Mouse (Mus musculus): ENCODE data around the gene Lsmem1. TPM values are rescaled to one million over a fixed set of nuclear protein-coding genes. Genes with fewer than 3 reads are reported as not detected.

Lsmem1 gene
- polyA plus RNA-seq, 1 experiment from 2014 or later = not detected

- Histone ChIP-seq H3K27ac (peak overlapping the region; percentile 79), H3K79me2 (ENCODE audit: inconsistent target) (peaks cover 47% of the 10 kb centered on the region), H3K4me3 (ENCODE audit: inconsistent target) (peak overlapping the region; percentile 82), H3K36me3 (ENCODE audit: inconsistent target) (no peaks in the 10 kb centered on the region)
- under 1% methylated on average over 81 of the region's 81 CpGs for WGBS (ENCODE audit: missing documents)
These were observed 23.2 kb upstream of the Lsmem1 start for GRCm38 (mm10) chr12:40222251-40223081.

DNA sequence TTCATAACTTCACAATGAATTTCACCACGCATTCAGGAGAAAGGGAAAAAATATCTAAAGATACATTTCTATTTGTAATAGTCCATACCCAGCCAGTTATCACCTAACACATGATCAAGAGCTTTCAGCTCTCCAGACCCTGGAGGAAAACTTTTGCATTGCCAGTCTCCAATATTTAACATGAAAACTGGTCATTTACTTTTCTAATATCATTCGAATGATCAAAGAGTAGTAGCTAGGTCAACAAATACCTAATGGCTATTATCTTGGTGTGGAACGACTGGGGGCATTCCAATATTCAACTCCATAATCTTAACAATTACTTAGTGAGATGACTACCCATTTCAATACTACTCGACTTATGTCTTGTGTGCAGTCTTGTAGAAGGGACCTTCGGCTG is 22.3 kb upstream of the Lsmem1 start:
- Histone ChIP-seq H3K79me2 (ENCODE audit: inconsistent target) (peaks cover 55% of the 10 kb centered on the region), H3K4me3 (ENCODE audit: inconsistent target) (peak overlapping the region; percentile 82), H3K36me3 (ENCODE audit: inconsistent target) (0 out of 2 replicates have a peak, but pooled peaks cover 6% of the 10 kb centered on the region), H3K27ac (peak overlapping the region; percentile 79)
- WGBS (ENCODE audit: missing documents) = 3% methylated on average over 5 of the region's 5 CpGs

GRCm38 (mm10) chr12:40220896-40221295 is 21.6 kb upstream of the Lsmem1 start:
- H3K27ac ChIP-seq = peak overlapping the region; percentile 79
- peak overlapping the region; percentile 82 for H3K4me3 ChIP-seq (ENCODE audit: inconsistent target)
- 3% methylated on average over 3 of the region's 3 CpGs for WGBS (ENCODE audit: missing documents)
- H3K36me3 ChIP-seq (ENCODE audit: inconsistent target) = peaks cover 13% of the 10 kb centered on the region; the same call in 1 of the 2 replicates
- H3K79me2 ChIP-seq (ENCODE audit: inconsistent target) = peaks cover 62% of the 10 kb centered on the region

GRCm38 (mm10) chr12:40220001-40220570 is 20.8 kb upstream of the Lsmem1 start:
- peaks cover 21% of the 10 kb centered on the region for H3K36me3 ChIP-seq (ENCODE audit: inconsistent target)
- peaks cover 71% of the 10 kb centered on the region for H3K79me2 ChIP-seq (ENCODE audit: inconsistent target)
- H3K27ac ChIP-seq = peak overlapping the region; percentile 39
- peak overlapping the region; percentile 82; the same call in 1 of the 2 replicates for H3K4me3 ChIP-seq (ENCODE audit: inconsistent target)
- WGBS (ENCODE audit: missing documents) = 56% methylated on average over 3 of the region's 3 CpGs

GRCm38 (mm10) chr12:40218430-40218945 is 19.2 kb upstream of the Lsmem1 start:
- Histone ChIP-seq H3K79me2 (ENCODE audit: inconsistent target) (peaks cover 87% of the 10 kb centered on the region), H3K27ac (no peak overlapping the region), H3K36me3 (ENCODE audit: inconsistent target) (peaks cover 37% of the 10 kb centered on the region), H3K4me3 (ENCODE audit: inconsistent target) (no peak overlapping the region)
- 45% methylated on average over 2 of the region's 2 CpGs for WGBS (ENCODE audit: missing documents)

DNA sequence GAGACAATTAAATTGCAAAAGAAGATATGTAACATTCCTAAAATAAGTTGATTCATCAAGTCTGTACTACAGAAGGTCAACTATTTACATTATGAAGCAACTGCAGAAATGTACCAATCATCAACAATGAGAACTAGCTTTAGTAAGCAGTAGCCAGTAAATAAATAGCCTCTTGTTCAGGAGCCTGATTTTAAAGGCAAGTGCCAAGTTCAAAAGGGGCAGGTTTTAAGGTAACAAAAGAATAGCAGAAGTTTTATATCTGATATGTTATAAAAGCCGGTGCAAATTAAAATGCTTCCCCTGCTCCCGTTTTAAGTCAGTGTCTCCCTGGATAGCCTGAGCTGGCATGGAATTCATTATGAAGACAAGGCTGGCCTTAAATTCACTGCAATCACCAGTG is 18.5 kb upstream of the Lsmem1 start:
- Histone ChIP-seq H3K36me3 (ENCODE audit: inconsistent target) (peaks cover 44% of the 10 kb centered on the region), H3K27ac (no peak overlapping the region), H3K79me2 (ENCODE audit: inconsistent target) (peaks cover 94% of the 10 kb centered on the region), H3K4me3 (ENCODE audit: inconsistent target) (no peak overlapping the region)
- WGBS (ENCODE audit: missing documents) = 83% methylated on average over 2 of the region's 2 CpGs

- Histone ChIP-seq H3K36me3 (ENCODE audit: inconsistent target) (peaks cover 69% of the 10 kb centered on the region), H3K4me3 (ENCODE audit: inconsistent target) (no peak overlapping the region), H3K27ac (no peak overlapping the region), H3K79me2 (ENCODE audit: inconsistent target) (peaks cover 99% of the 10 kb centered on the region)
- 95% methylated on average over 15 of the region's 15 CpGs for WGBS (ENCODE audit: missing documents)
These were observed 15.9 kb upstream of the Lsmem1 start for GRCm38 (mm10) chr12:40214888-40215876.

GRCm38 (mm10) chr12:40209049-40209448 is 9.8 kb upstream of the Lsmem1 start:
- no peak overlapping the region for H3K27ac ChIP-seq
- H3K79me2 ChIP-seq (ENCODE audit: inconsistent target) = peaks cover 48% of the 10 kb centered on the region
- H3K36me3 ChIP-seq (ENCODE audit: inconsistent target) = peaks cover 92% of the 10 kb centered on the region
- 94% methylated on average over 3 of the region's 3 CpGs for WGBS (ENCODE audit: missing documents)
- H3K4me3 ChIP-seq (ENCODE audit: inconsistent target) = no peak overlapping the region

- Histone ChIP-seq H3K27ac (no peak overlapping the region), H3K79me2 (ENCODE audit: inconsistent target) (peaks cover 36% of the 10 kb centered on the region), H3K4me3 (ENCODE audit: inconsistent target) (no peak overlapping the region), H3K36me3 (ENCODE audit: inconsistent target) (peaks cover 92% of the 10 kb centered on the region)
- 96% methylated on average over 4 of the region's 4 CpGs for WGBS (ENCODE audit: missing documents)
These were observed 8.6 kb upstream of the Lsmem1 start for GRCm38 (mm10) chr12:40207909-40208308.

- Histone ChIP-seq H3K36me3 (ENCODE audit: inconsistent target) (peaks cover 53% of the 10 kb centered on the region), H3K79me2 (ENCODE audit: inconsistent target) (no peaks in the 10 kb centered on the region), H3K27ac (no peak overlapping the region), H3K4me3 (ENCODE audit: inconsistent target) (no peak overlapping the region)
- WGBS (ENCODE audit: missing documents) = 91% methylated on average over 7 of the region's 7 CpGs
These were observed 3.1 kb upstream of the Lsmem1 start for GRCm38 (mm10) chr12:40202161-40203035.

DNA sequence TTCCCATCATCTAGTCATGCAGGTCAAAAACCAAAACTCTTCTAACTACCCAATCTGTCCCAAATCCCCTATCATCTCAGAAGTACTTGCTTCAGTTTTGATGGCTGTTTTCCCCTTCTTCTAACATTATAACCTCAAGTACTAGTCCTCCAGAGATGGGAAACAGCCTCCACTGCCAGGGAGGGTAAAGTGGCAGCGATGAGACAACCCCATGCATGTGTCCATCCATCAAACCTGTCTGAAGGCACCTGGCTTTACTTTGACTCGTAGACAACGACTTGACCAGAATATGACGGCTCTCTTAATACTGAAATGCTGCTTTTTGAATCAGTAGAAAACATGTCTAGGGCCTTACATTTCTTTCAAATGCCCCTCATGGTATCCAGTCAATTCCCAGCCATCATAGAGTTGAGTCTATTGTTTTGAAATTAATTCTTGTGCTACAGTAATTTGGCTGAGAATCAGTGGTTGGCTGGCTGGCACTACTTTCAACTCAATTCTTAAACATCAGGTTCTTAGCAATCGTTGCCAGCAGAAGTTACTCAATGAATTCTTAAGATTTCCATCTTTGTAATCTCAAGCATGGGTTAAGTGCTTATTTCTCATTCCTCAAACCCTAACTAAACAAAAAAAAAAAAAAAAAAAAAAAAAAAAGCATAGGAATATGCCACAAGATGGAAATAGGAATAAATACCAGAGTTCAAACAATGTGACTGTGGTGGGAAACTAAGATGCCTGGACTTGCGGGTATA is 1.4 kb upstream of the Lsmem1 start:
- Histone ChIP-seq H3K36me3 (ENCODE audit: inconsistent target) (peaks cover 39% of the 10 kb centered on the region), H3K79me2 (ENCODE audit: inconsistent target) (no peaks in the 10 kb centered on the region), H3K27ac (no peak overlapping the region), H3K4me3 (ENCODE audit: inconsistent target) (no peak overlapping the region)
- WGBS (ENCODE audit: missing documents) = 94% methylated on average over 6 of the region's 6 CpGs

- H3K4me3 ChIP-seq (ENCODE audit: inconsistent target) = no peak overlapping the region
- WGBS (ENCODE audit: missing documents) = 49% methylated on average over 7 of the region's 7 CpGs
- H3K79me2 ChIP-seq (ENCODE audit: inconsistent target) = no peaks in the 10 kb centered on the region
- no peak overlapping the region for H3K27ac ChIP-seq
- H3K36me3 ChIP-seq (ENCODE audit: inconsistent target) = peaks cover 32% of the 10 kb centered on the region
These were observed 609 bp upstream of the Lsmem1 start for GRCm38 (mm10) chr12:40199795-40200402.
